19 mouse cellular contexts compared by ENCODE assay signal in the genomic region with DNA sequence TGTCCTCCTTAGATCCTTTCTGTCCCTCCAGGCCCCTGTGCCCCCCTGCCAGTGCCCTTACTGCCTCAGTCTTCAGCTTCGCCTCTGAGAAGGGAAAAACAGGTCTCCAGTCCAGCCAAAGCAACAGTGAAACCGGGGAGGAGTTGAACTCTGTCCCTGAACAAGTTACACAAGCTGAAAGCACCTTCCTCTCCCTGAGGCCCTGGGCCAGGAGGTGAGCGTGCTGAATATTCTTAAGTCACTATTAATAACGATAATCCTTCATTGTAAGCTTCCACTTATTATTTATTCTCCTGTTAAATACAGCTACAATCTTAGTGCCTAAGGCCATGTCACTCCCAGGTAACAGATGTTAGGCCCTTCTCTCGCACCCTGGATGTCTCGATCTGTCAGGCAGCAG. TPM values are rescaled to one million over a fixed set of nuclear protein-coding genes. Genes with fewer than 3 reads are reported as not detected.
DNase-seq lines count a peak whose midpoint lies in the region; ATAC-seq lines count a peak whose summit lies in the region.
"Had no signal": no experiment of that assay in that cellular context is flagged by ENCODE, and none has a peak within 500 bp of the region (broad histone marks: within the 10 kb centered on the region; RNA-seq: fewer than 3 reads in every experiment).

No protein-coding gene starts in this region.

- 62% methylated on average over 6 of the region's 6 CpGs for WGBS in embryonic facial prominence, embryonic 11.5 days
- WGBS in embryonic facial prominence, embryonic 10.5 days = 65% methylated on average over 6 of the region's 6 CpGs
- WGBS in kidney, embryonic 15.5 days = 72% methylated on average over 6 of the region's 6 CpGs
- WGBS in liver, embryonic 16.5 days (ENCODE audit: insufficient replicate concordance) = 44% methylated on average over 6 of the region's 6 CpGs

- no peak for ATAC-seq in embryonic facial prominence, embryonic 11.5 days (replicated peaks; ENCODE audit: insufficient number of reproducible peaks, low FRiP score, low TSS enrichment, low read depth)
- no peak for ATAC-seq in kidney, embryonic 15.5 days (replicated peaks; ENCODE audit: low FRiP score)
- no peak for ATAC-seq in megakaryocyte, adult 5-6 weeks (ENCODE audit: poor library complexity, severe bottlenecking)
- ATAC-seq in liver, embryonic 16.5 days (ENCODE audit: low read depth) = peak; percentile 53; the same call in 1 of the 2 replicates
- ATAC-seq: activated CD4-positive, CD25-positive, alpha-beta regulatory T cell, adult 4 months; forebrain, embryonic 13.5 days had no signal

- no peaks in the 10 kb centered on the region for H3K36me3 ChIP-seq in embryonic facial prominence, embryonic 11.5 days (replicated peaks; ENCODE audit: control insufficient read depth, insufficient read depth, low read depth, low read length)
- no peaks in the 10 kb centered on the region for H3K36me3 ChIP-seq in embryonic facial prominence, embryonic 10.5 days (replicated peaks)
- H3K36me3 ChIP-seq in kidney, embryonic 15.5 days = no peaks in the 10 kb centered on the region
- H3K36me3 ChIP-seq in megakaryocyte, embryonic 14.5 days (replicated peaks; ENCODE audit: low read length) = no peaks in the 10 kb centered on the region
- no peaks in the 10 kb centered on the region for H3K36me3 ChIP-seq in liver, embryonic 16.5 days (ENCODE audit: control insufficient read depth, insufficient read depth)
- H3K36me3 ChIP-seq: G1E; heart, embryonic 12.5 days; hindbrain, embryonic 12.5 days; limb, embryonic 13.5 days had no signal

- DNase-seq in embryonic facial prominence, embryonic 11.5 days (ENCODE audit: low spot score) = no peak
- DNase-seq in embryonic facial prominence, embryonic 10.5 days (ENCODE audit: low spot score) = no peak
- DNase-seq in kidney, adult 18-20 months = peak; percentile 25
- no peak for DNase-seq in thymus, postnatal 36 days
- DNase-seq: cerebellum, postnatal 14 days; gastrocnemius, postnatal 14 days; lung, adult 2 months had no signal

- H3K4me1 ChIP-seq in embryonic facial prominence, embryonic 11.5 days (ENCODE audit: control insufficient read depth, insufficient read depth, low read length) = no peaks in the 10 kb centered on the region
- peaks cover 20% of the 10 kb centered on the region for H3K4me1 ChIP-seq in embryonic facial prominence, embryonic 10.5 days
- H3K4me1 ChIP-seq in kidney, embryonic 15.5 days = peaks cover 14% of the 10 kb centered on the region
- H3K4me1 ChIP-seq in megakaryocyte, embryonic 14.5 days = peaks cover 40% of the 10 kb centered on the region
- peaks cover 4% of the 10 kb centered on the region for H3K4me1 ChIP-seq in liver, embryonic 16.5 days (ENCODE audit: control insufficient read depth, low read depth, low read length)
- H3K4me1 ChIP-seq: hindbrain, embryonic 12.5 days; limb, embryonic 13.5 days had no signal

- H3K9ac ChIP-seq in embryonic facial prominence, embryonic 11.5 days (replicated peaks; ENCODE audit: low read length) = 0 out of 2 replicates have a peak overlapping the region, but pooled peaks have one; percentile 13
- no peak overlapping the region for H3K9ac ChIP-seq in kidney, embryonic 15.5 days
- no peak overlapping the region for H3K9ac ChIP-seq in liver, embryonic 16.5 days (ENCODE audit: low read depth, low read length)
- H3K9ac ChIP-seq: forebrain, embryonic 13.5 days; heart, embryonic 12.5 days; hindbrain, embryonic 12.5 days; limb, embryonic 13.5 days had no signal

- H3K27me3 ChIP-seq in embryonic facial prominence, embryonic 11.5 days (ENCODE audit: control insufficient read depth, insufficient read depth, low read length) = no peaks in the 10 kb centered on the region
- no peaks in the 10 kb centered on the region for H3K27me3 ChIP-seq in embryonic facial prominence, embryonic 10.5 days (replicated peaks; ENCODE audit: low read depth, poor library complexity, severe bottlenecking)
- H3K27me3 ChIP-seq in kidney, embryonic 15.5 days = no peaks in the 10 kb centered on the region
- peaks cover 49% of the 10 kb centered on the region for H3K27me3 ChIP-seq in megakaryocyte, embryonic 14.5 days (replicated peaks)
- no peaks in the 10 kb centered on the region for H3K27me3 ChIP-seq in liver, embryonic 16.5 days (ENCODE audit: control insufficient read depth, insufficient read depth, low read depth, low read length)
- H3K27me3 ChIP-seq: forebrain, embryonic 13.5 days; heart, embryonic 12.5 days had no signal

- H3K27ac ChIP-seq in embryonic facial prominence, embryonic 11.5 days (replicated peaks; ENCODE audit: low read depth, low read length) = no peak overlapping the region
- H3K27ac ChIP-seq in embryonic facial prominence, embryonic 10.5 days (replicated peaks) = no peak overlapping the region
- H3K27ac ChIP-seq in kidney, embryonic 15.5 days = no peak overlapping the region
- H3K27ac ChIP-seq in liver, embryonic 16.5 days (ENCODE audit: low read length) = no peak overlapping the region
- H3K27ac ChIP-seq: forebrain, embryonic 13.5 days; hindbrain, embryonic 12.5 days; limb, embryonic 13.5 days; stomach, postnatal 0 days had no signal

- H3K4me3 ChIP-seq in embryonic facial prominence, embryonic 11.5 days (ENCODE audit: low read depth, low read length) = no peak overlapping the region
- H3K4me3 ChIP-seq in embryonic facial prominence, embryonic 10.5 days = no peak overlapping the region
- H3K4me3 ChIP-seq in kidney, embryonic 15.5 days (replicated peaks) = no peak overlapping the region
- peak overlapping the region; percentile 38 for H3K4me3 ChIP-seq in megakaryocyte, embryonic 14.5 days (replicated peaks)
- H3K4me3 ChIP-seq in liver, embryonic 16.5 days (ENCODE audit: low read depth, low read length) = no peak overlapping the region
- H3K4me3 ChIP-seq: forebrain, embryonic 13.5 days; heart, embryonic 12.5 days; hindbrain, embryonic 12.5 days; limb, embryonic 13.5 days had no signal

- H3K9me3 ChIP-seq in embryonic facial prominence, embryonic 11.5 days (replicated peaks; ENCODE audit: control insufficient read depth, low read length) = no peaks in the 10 kb centered on the region
- H3K9me3 ChIP-seq in embryonic facial prominence, embryonic 10.5 days = no peaks in the 10 kb centered on the region
- H3K9me3 ChIP-seq in kidney, embryonic 15.5 days (replicated peaks) = no peaks in the 10 kb centered on the region
- no peaks in the 10 kb centered on the region for H3K9me3 ChIP-seq in megakaryocyte, embryonic 14.5 days
- H3K9me3 ChIP-seq in liver, embryonic 16.5 days (replicated peaks; ENCODE audit: control insufficient read depth, low read length) = no peaks in the 10 kb centered on the region
- H3K9me3 ChIP-seq: forebrain, embryonic 13.5 days; G1E; heart, embryonic 12.5 days; hindbrain, embryonic 12.5 days; limb, embryonic 13.5 days had no signal

- no peak overlapping the region for H3K4me2 ChIP-seq in embryonic facial prominence, embryonic 11.5 days (ENCODE audit: low read depth, low read length)
- no peak overlapping the region for H3K4me2 ChIP-seq in kidney, embryonic 15.5 days
- H3K4me2 ChIP-seq in liver, embryonic 16.5 days (ENCODE audit: low read depth, low read length) = no peak overlapping the region
- H3K4me2 ChIP-seq: forebrain, embryonic 13.5 days; heart, embryonic 12.5 days; hindbrain, embryonic 12.5 days; limb, embryonic 13.5 days had no signal

RNA-seq across cellular contexts. Expression of gene Inf2, which starts 28.9 kb away (rescaled TPM):
- polyA plus RNA-seq in embryonic facial prominence, embryonic 11.5 days (2014; fragmentation: Nextera tagmentation; extraction: Ambion mirVana) = 1.6 and 1.9 TPM in 2 replicates
- polyA plus RNA-seq in embryonic facial prominence, embryonic 10.5 days (2016; fragmentation: Nextera tagmentation; extraction: Ambion mirVana) = 1.5 and 1.7 TPM in 2 replicates
- 3.8 and 4.8 TPM in 2 replicates for polyA plus RNA-seq in kidney, embryonic 15.5 days (2015; fragmentation: Nextera tagmentation; extraction: Ambion mirVana)
- polyA plus RNA-seq in megakaryocyte, embryonic 14.5 days (2012; ENCODE audit: insufficient read depth, low replicate concordance) = 569 and 1,129 TPM in 2 replicates
- total RNA-seq in megakaryocyte, adult 5-6 weeks (2015) = 28.0 and 34.3 TPM in 2 replicates
- 9.9 and 13.3 TPM in 2 replicates for total RNA-seq in megakaryocyte, adult 5-6 weeks (2017)
- 1.2 and 2.7 TPM in 2 replicates for polyA plus RNA-seq in liver, embryonic 16.5 days (2015; fragmentation: Nextera tagmentation; extraction: Ambion mirVana)

RNA-seq across cellular contexts. Expression of gene Tmem179, which starts 43.1 kb away (rescaled TPM):
- 1.4 and 1.9 TPM in 2 replicates for polyA plus RNA-seq in embryonic facial prominence, embryonic 11.5 days (2014; fragmentation: Nextera tagmentation; extraction: Ambion mirVana)
- 1.5 and 1.6 TPM in 2 replicates for polyA plus RNA-seq in embryonic facial prominence, embryonic 10.5 days (2016; fragmentation: Nextera tagmentation; extraction: Ambion mirVana)
- 0.66 and 0.92 TPM in 2 replicates for polyA plus RNA-seq in kidney, embryonic 15.5 days (2015; fragmentation: Nextera tagmentation; extraction: Ambion mirVana)
- not detected in 2 replicates for polyA plus RNA-seq in megakaryocyte, embryonic 14.5 days (2012; ENCODE audit: insufficient read depth, low replicate concordance)
- not detected in 2 replicates for total RNA-seq in megakaryocyte, adult 5-6 weeks (2015)
- not detected in 2 replicates for total RNA-seq in megakaryocyte, adult 5-6 weeks (2017)
- 0.06 TPM in 1 of 2 replicates, not detected in the other for polyA plus RNA-seq in liver, embryonic 16.5 days (2015; fragmentation: Nextera tagmentation; extraction: Ambion mirVana)
- total RNA-seq: G1E; gastrocnemius, postnatal 14 days; heart, postnatal 14 days had no signal
- polyA plus RNA-seq: activated CD4-positive, CD25-positive, alpha-beta regulatory T cell, adult 4 months had no signal

Comparison
In these comparisons a context has a peak if more than half of its experiments do, and no peak if none do; other contexts are left out.
1. RNA of gene Inf2, which starts 28.9 kb away (polyA plus RNA-seq): 569 to 1,129 TPM in megakaryocyte, embryonic 14.5 days; 3.8 to 4.8 TPM in kidney, embryonic 15.5 days, 1.2 to 2.7 TPM in liver, embryonic 16.5 days, 1.6 to 1.9 TPM in embryonic facial prominence, embryonic 11.5 days and 1.5 to 1.7 TPM in embryonic facial prominence, embryonic 10.5 days; every median in the first group is over 10 times any median in the second.